Mouse (Mus musculus) forebrain, embryonic 15.5 days (tissue): ENCODE results near the gene Cd209f. TPM values are rescaled to one million over a fixed set of nuclear protein-coding genes. Genes with fewer than 3 reads are reported as not detected.
A peak's percentile ranks its signal among the peaks of the same experiment; 100 is the strongest.
"Not testable (repeated sequence)": the region's sequence is repeated elsewhere in the genome, so short reads cannot be mapped to it uniquely, and the experiment has no call there.

Experiments
- ATAC-seq: fragments of 200-750 bp; cut with Nextera tagmentation; replicated peaks from 2 replicates; pipeline ENCODE4 v1.8.0; 2017; ENCODE audit warnings: mild to moderate bottlenecking, moderate TSS enrichment, moderate library complexity
- H3K27ac ChIP-seq: fragments of 300-500 bp; sonication (generic); replicated peaks from 2 replicates; pipeline ENCODE4 v1.5.1; 2015; ENCODE audit warnings: mild to moderate bottlenecking, inconsistent platforms
- H3K27me3 ChIP-seq: fragments of 300-500 bp; sonication (generic); 2 replicates; pipeline ENCODE4 v1.6.1; 2015; ENCODE audit warnings: inconsistent platforms
- H3K36me3 ChIP-seq: fragments of 300-500 bp; sonication (generic); 2 replicates; pipeline ENCODE4 v1.6.1; 2015; ENCODE audit warnings: mild to moderate bottlenecking, inconsistent platforms
- H3K4me1 ChIP-seq: fragments of 300-500 bp; sonication (generic); 2 replicates; pipeline ENCODE4 v1.6.1; 2015; ENCODE audit warnings: inconsistent platforms
- H3K4me2 ChIP-seq: fragments of 300-500 bp; sonication (generic); replicated peaks from 2 replicates; pipeline ENCODE4 v1.6.1; 2015; ENCODE audit warnings: mild to moderate bottlenecking, inconsistent platforms
- H3K4me3 ChIP-seq: fragments of 300-500 bp; sonication (generic); 2 replicates; pipeline ENCODE4 v1.5.1; 2015; ENCODE audit warnings: mild to moderate bottlenecking, inconsistent platforms
- H3K9ac ChIP-seq: fragments of 300-500 bp; sonication (generic); replicated peaks from 2 replicates; pipeline ENCODE4 v1.6.1; 2015; ENCODE audit warnings: mild to moderate bottlenecking, inconsistent platforms
- H3K9me3 ChIP-seq: fragments of 300-500 bp; sonication (generic); 2 replicates; pipeline ENCODE4 v1.6.1; 2016; ENCODE audit warnings: inconsistent platforms
- WGBS: fragments of 180-500 bp; shearing (Covaris S2); methylation state at CpG from one replicate; pipeline ENCODE4 v1.1.7; 2015; ENCODE audit warnings: mixed read lengths; 5-methylcytosine and 5-hydroxymethylcytosine counted together
- polyA plus RNA-seq: library from polyadenylated mRNA; unstranded; fragments of >200 nt; fragmentation: Nextera tagmentation; extraction: Ambion mirVana; gene quantifications from 2 replicates; pipeline ENCODE4 v1.2.1, GENCODE M21; 2015

The Cd209f gene
- polyA plus RNA-seq: 0.22 TPM in 1 of 2 replicates, not detected in the other

- H3K4me1 ChIP-seq, H3K36me3 ChIP-seq, ATAC-seq, H3K9me3 ChIP-seq, H3K27me3 ChIP-seq, H3K9ac ChIP-seq, H3K4me3 ChIP-seq, H3K27ac ChIP-seq, H3K4me2 ChIP-seq: not testable (repeated sequence)
- 70% methylated on average over 2 of the region's 2 CpGs for WGBS
These were observed at the start of gene Cd209f for GRCm38 (mm10) chr8:4105735-4106134. Gene Cd209f (minus strand): TSS chr8:4105835.

- H3K4me1 ChIP-seq: no peaks in the 10 kb centered on the region
- H3K9ac ChIP-seq: no peak overlapping the region
- 0 out of 2 replicates have a peak, but pooled peaks cover 3% of the 10 kb centered on the region for H3K9me3 ChIP-seq
- no peak overlapping the region for H3K4me3 ChIP-seq
- no peak for ATAC-seq
- H3K27ac ChIP-seq: no peak overlapping the region
- no peaks in the 10 kb centered on the region for H3K27me3 ChIP-seq
- no peak overlapping the region for H3K4me2 ChIP-seq
- no peaks in the 10 kb centered on the region for H3K36me3 ChIP-seq
These were observed 49.2 kb upstream of the Cd209f start for GRCm38 (mm10) chr8:4154878-4155277.

GRCm38 (mm10) chr8:4147272-4147671, 41.6 kb upstream of the Cd209f start:
- H3K4me2 ChIP-seq: no peak overlapping the region
- H3K4me1 ChIP-seq: no peaks in the 10 kb centered on the region
- H3K36me3 ChIP-seq: no peaks in the 10 kb centered on the region
- H3K27ac ChIP-seq: no peak overlapping the region
- no peaks in the 10 kb centered on the region for H3K27me3 ChIP-seq
- H3K9me3 ChIP-seq: 0 out of 2 replicates have a peak, but pooled peaks cover 3% of the 10 kb centered on the region
- no peak overlapping the region for H3K9ac ChIP-seq
- no peak for ATAC-seq
- no peak overlapping the region for H3K4me3 ChIP-seq
- 30% methylated on average over 1 of the region's 1 CpGs for whole genome bisulfite sequencing

GRCm38 (mm10) chr8:4141721-4142120, 36.1 kb upstream of the Cd209f start:
- no peaks in the 10 kb centered on the region for H3K27me3 ChIP-seq
- WGBS: 61% methylated on average over 3 of the region's 3 CpGs
- no peak overlapping the region for H3K4me2 ChIP-seq
- no peak overlapping the region for H3K27ac ChIP-seq
- H3K9me3 ChIP-seq: no peaks in the 10 kb centered on the region
- no peak for ATAC-seq
- no peaks in the 10 kb centered on the region for H3K36me3 ChIP-seq
- no peak overlapping the region for H3K4me3 ChIP-seq
- no peak overlapping the region for H3K9ac ChIP-seq
- no peaks in the 10 kb centered on the region for H3K4me1 ChIP-seq

- no peak overlapping the region for H3K27ac ChIP-seq
- H3K9ac ChIP-seq: 0 out of 2 replicates have a peak overlapping the region, but pooled peaks have one; percentile 33
- WGBS: 13% methylated on average over 12 of the region's 12 CpGs
- H3K9me3 ChIP-seq: no peaks in the 10 kb centered on the region
- peak overlapping the region; percentile 20; the same call in 1 of the 2 replicates for H3K4me2 ChIP-seq
- H3K36me3 ChIP-seq: no peaks in the 10 kb centered on the region
- H3K27me3 ChIP-seq: no peaks in the 10 kb centered on the region
- no peak overlapping the region for H3K4me3 ChIP-seq
- no peaks in the 10 kb centered on the region for H3K4me1 ChIP-seq
- ATAC-seq: peak; percentile 68; the same call in 1 of the 2 replicates
These were observed 34.3 kb upstream of the Cd209f start for GRCm38 (mm10) chr8:4139660-4140646.

- Histone ChIP-seq H3K4me2 (no peak within 1 kb of the TSS), H3K27ac (no peak within 1 kb of the TSS), H3K4me1 (no peaks in the 10 kb centered on the region), H3K36me3 (no peaks in the 10 kb centered on the region), H3K9ac (no peak within 1 kb of the TSS), H3K27me3 (no peaks in the 10 kb centered on the region), H3K4me3 (no peak within 1 kb of the TSS), H3K9me3 (no peaks in the 10 kb centered on the region)
- ATAC-seq: no peak
- 86% methylated on average over 10 of the region's 10 CpGs for WGBS
These were observed 28.2 kb upstream of the Cd209f start, which contains the start of gene Cd209g for GRCm38 (mm10) chr8:4133798-4134197. Gene Cd209g (plus strand): TSS chr8:4134098.

GRCm38 (mm10) chr8:4088514-4088913, 17.1 kb downstream of the Cd209f start:
- H3K36me3 ChIP-seq, H3K27ac ChIP-seq, H3K9me3 ChIP-seq, H3K27me3 ChIP-seq, ATAC-seq, H3K9ac ChIP-seq, H3K4me2 ChIP-seq, H3K4me1 ChIP-seq, H3K4me3 ChIP-seq: not testable (repeated sequence)
- WGBS: 83% methylated on average over 3 of the region's 3 CpGs

GRCm38 (mm10) chr8:4087180-4087722, 18.4 kb downstream of the Cd209f start:
- H3K36me3 ChIP-seq, H3K9ac ChIP-seq, H3K27ac ChIP-seq, H3K27me3 ChIP-seq, H3K9me3 ChIP-seq, ATAC-seq, H3K4me1 ChIP-seq, H3K4me3 ChIP-seq, H3K4me2 ChIP-seq: not testable (repeated sequence)
- WGBS: 43% methylated on average over 33 of the region's 33 CpGs

Other genes with a start within 250 kb of the Cd209f start
- not detected in 2 replicates for gene Cd209d, start 227.3 kb downstream of the Cd209f start, polyA plus RNA-seq
- not detected in 2 replicates for gene Cd209b, start 179.0 kb downstream of the Cd209f start, polyA plus RNA-seq
- 0.55 and 0.69 TPM in 2 replicates for gene Cd209c, start 151.1 kb downstream of the Cd209f start, polyA plus RNA-seq
- not detected in 2 replicates for gene Cd209g, start 28.3 kb upstream of the Cd209f start, polyA plus RNA-seq
- gene Evi5l, start 60.7 kb upstream of the Cd209f start, polyA plus RNA-seq: 98.4 and 98.9 TPM in 2 replicates
- 40.5 and 52.5 TPM in 2 replicates for gene Prr36, start 111.6 kb upstream of the Cd209f start, polyA plus RNA-seq
- not detected in 2 replicates for gene Lrrc8e, start 121.0 kb upstream of the Cd209f start, polyA plus RNA-seq
- 26.3 and 27.5 TPM in 2 replicates for gene Map2k7, start 132.9 kb upstream of the Cd209f start, polyA plus RNA-seq
- 0.89 and 1.3 TPM in 2 replicates for gene Gm49320, start 133.0 kb upstream of the Cd209f start, polyA plus RNA-seq
- 3.1 and 3.4 TPM in 2 replicates for gene Tgfbr3l, start 142.4 kb upstream of the Cd209f start, polyA plus RNA-seq
- gene Snapc2, start 147.2 kb upstream of the Cd209f start, polyA plus RNA-seq: 73.5 and 74.7 TPM in 2 replicates
- 397 and 404 TPM in 2 replicates for gene Ctxn1, start 153.4 kb upstream of the Cd209f start, polyA plus RNA-seq
- gene Timm44, start 170.1 kb upstream of the Cd209f start, polyA plus RNA-seq: 42.6 and 43.3 TPM in 2 replicates
- 21.7 and 22.6 TPM in 2 replicates for gene Ccl25, start 219.4 kb upstream of the Cd209f start, polyA plus RNA-seq
- 149 and 159 TPM in 2 replicates for gene Elavl1, start 219.6 kb upstream of the Cd209f start, polyA plus RNA-seq